Mouse (Mus musculus) cerebellum, adult 9-10 months (tissue): Measurements from ENCODE around the gene Srsf7.
"Not testable (repeated sequence)": the region's sequence is repeated elsewhere in the genome, so short reads cannot be mapped to it uniquely, and the experiment has no call there.

Experiments used
- DNase-seq: peaks from one replicate; pipeline ENCODE4 v3.0.0; 2022

The Srsf7 gene

GRCm38 (mm10) chr17:80193075-80193474 lies 14.0 kb downstream of the Srsf7 start:
- peak; percentile 61 for DNase-seq

GRCm38 (mm10) chr17:80183615-80184014 lies 23.5 kb downstream of the Srsf7 start:
- DNase-seq, result no peak

GRCm38 (mm10) chr17:80180468-80180867 lies 26.6 kb downstream of the Srsf7 start:
- no peak for DNase-seq

- peak; percentile 82 for DNase-seq
Observed at GRCm38 (mm10) chr17:80179959-80180358, 27.1 kb downstream of the Srsf7 start.

- not testable (repeated sequence) for DNase-seq
Observed at GRCm38 (mm10) chr17:80178846-80179245, 28.3 kb downstream of the Srsf7 start.

GRCm38 (mm10) chr17:80175966-80176365 lies 31.1 kb downstream of the Srsf7 start:
- DNase-seq, result no peak

- no peak for DNase-seq
Observed at GRCm38 (mm10) chr17:80175386-80175739, 31.7 kb downstream of the Srsf7 start.

GRCm38 (mm10) chr17:80174699-80175385 lies 32.3 kb downstream of the Srsf7 start:
- DNase-seq, result no peak

GRCm38 (mm10) chr17:80174146-80174545 lies 33.0 kb downstream of the Srsf7 start:
- no peak for DNase-seq

GRCm38 (mm10) chr17:80173708-80174107 lies 33.4 kb downstream of the Srsf7 start:
- DNase-seq, result no peak

- DNase-seq, result no peak
Observed at GRCm38 (mm10) chr17:80172761-80173160, 34.3 kb downstream of the Srsf7 start.

GRCm38 (mm10) chr17:80171948-80172347 lies 35.2 kb downstream of the Srsf7 start:
- DNase-seq, result no peak

GRCm38 (mm10) chr17:80170951-80171350 lies 36.2 kb downstream of the Srsf7 start:
- DNase-seq, result peak; percentile 87

- no peak for DNase-seq
Observed at GRCm38 (mm10) chr17:80169792-80170191, 37.3 kb downstream of the Srsf7 start.

GRCm38 (mm10) chr17:80168425-80169182 lies 38.5 kb downstream of the Srsf7 start:
- DNase-seq, result peak; percentile 85

GRCm38 (mm10) chr17:80167851-80168251 lies 39.3 kb downstream of the Srsf7 start:
- peak; percentile 56 for DNase-seq

- no peak for DNase-seq
Observed at GRCm38 (mm10) chr17:80167436-80167835, 39.7 kb downstream of the Srsf7 start.

- DNase-seq, result peak; percentile 42
Observed at GRCm38 (mm10) chr17:80166346-80166745, 40.8 kb downstream of the Srsf7 start.

- DNase-seq, result peak; percentile 90
Observed at GRCm38 (mm10) chr17:80165741-80166140, 41.4 kb downstream of the Srsf7 start.

- DNase-seq, result no peak
Observed at GRCm38 (mm10) chr17:80163991-80164390, 43.1 kb downstream of the Srsf7 start.

GRCm38 (mm10) chr17:80160454-80160853 lies 46.7 kb downstream of the Srsf7 start:
- peak; percentile 39 for DNase-seq

- no peak for DNase-seq
Observed at GRCm38 (mm10) chr17:80157489-80157888, 49.6 kb downstream of the Srsf7 start.

- no peak for DNase-seq
Observed at GRCm38 (mm10) chr17:80156905-80157304, 50.2 kb downstream of the Srsf7 start.

GRCm38 (mm10) chr17:80153631-80154030 lies 53.5 kb downstream of the Srsf7 start:
- no peak for DNase-seq
